Mouse (Mus musculus) kidney, postnatal 0 days (tissue): ENCODE measurements around the gene Emc10. TPM values are rescaled to one million over a fixed set of nuclear protein-coding genes. Genes with fewer than 3 reads are reported as not detected.

Experiments
- ATAC-seq: fragments of 200-750 bp; cut with Nextera tagmentation; replicated peaks from 2 replicates; pipeline ENCODE4 v1.8.0; 2017; ENCODE audit warnings: low read depth, moderate number of reproducible peaks, moderate TSS enrichment, moderate library complexity; ENCODE audit not compliant: low FRiP score
- DNase-seq: peaks from one replicate; pipeline ENCODE4 v3.0.0-alpha.2; 2016; ENCODE audit warnings: low spot score
- H3K27ac ChIP-seq: fragments of 300-500 bp; sonication (generic); 2 replicates; pipeline ENCODE4 v1.5.1; 2014; ENCODE audit warnings: mild to moderate bottlenecking
- H3K27me3 ChIP-seq: fragments of 300-500 bp; sonication (generic); 2 replicates; pipeline ENCODE4 v1.6.1; 2014; ENCODE audit warnings: low read length, mixed read lengths; ENCODE audit not compliant: insufficient read depth
- H3K36me3 ChIP-seq: fragments of 300-500 bp; sonication (generic); 2 replicates; pipeline ENCODE4 v1.6.1; 2014; ENCODE audit warnings: low read length, mixed read lengths; ENCODE audit not compliant: insufficient read depth
- H3K4me1 ChIP-seq: fragments of 300-500 bp; sonication (generic); replicated peaks from 2 replicates; pipeline ENCODE4 v1.6.1; 2014; ENCODE audit warnings: antibody characterized with exemption, low read length, mixed read lengths; ENCODE audit not compliant: insufficient read depth
- H3K4me2 ChIP-seq: fragments of 300-500 bp; sonication (generic); 2 replicates; pipeline ENCODE4 v1.6.1; 2014; ENCODE audit warnings: mild to moderate bottlenecking, low read length, moderate library complexity, mixed read lengths
- H3K4me3 ChIP-seq: fragments of 300-500 bp; sonication (generic); replicated peaks from 2 replicates; pipeline ENCODE4 v1.5.1; 2014; ENCODE audit warnings: low read depth, low read length
- H3K9ac ChIP-seq: fragments of 300-500 bp; sonication (generic); 2 replicates; pipeline ENCODE4 v1.6.1; 2014; ENCODE audit warnings: low read depth, low read length
- H3K9me3 ChIP-seq: fragments of 300-500 bp; sonication (generic); replicated peaks from 2 replicates; pipeline ENCODE4 v1.6.1; 2016; ENCODE audit warnings: low read length, inconsistent platforms, mixed read lengths
- CTCF ChIP-seq: IDR thresholded peaks from 2 replicates; pipeline ENCODE4 v1.5.1; 2016; ENCODE audit warnings: antibody characterized with exemption, low read depth, mild to moderate bottlenecking, moderate library complexity
- WGBS: fragments of 180-500 bp; shearing (Covaris S2); extraction: QIAGEN DNeasy Blood & Tissue Kit; methylation state at CpG from one replicate; pipeline ENCODE4 v1.1.7; 2014; 5-methylcytosine and 5-hydroxymethylcytosine counted together
- polyA plus RNA-seq: library from polyadenylated mRNA; unstranded; fragments of >200 nt; fragmentation: Nextera tagmentation; extraction: Ambion mirVana; gene quantifications from 2 replicates; pipeline ENCODE4 v1.2.1, GENCODE M21; 2015

The Emc10 gene
- polyA plus RNA-seq, 1 experiment from 2014 or later = 136 TPM

- no peak overlapping the region for H3K4me2 ChIP-seq
- no peak for TF ChIP-seq CTCF
These were observed 11.2 kb upstream of the Emc10 start for GRCm38 (mm10) chr7:44507491-44507890.

GRCm38 (mm10) chr7:44501563-44502115 lies 5.3 kb upstream of the Emc10 start:
- Histone ChIP-seq H3K4me3 (no peak overlapping the region), H3K27ac (no peak overlapping the region), H3K9me3 (no peaks in the 10 kb centered on the region), H3K27me3 (no peaks in the 10 kb centered on the region), H3K4me1 (no peaks in the 10 kb centered on the region), H3K4me2 (no peak overlapping the region), H3K36me3 (no peaks in the 10 kb centered on the region), H3K9ac (no peak overlapping the region)
- TF ChIP-seq CTCF = peak; percentile 78
- ATAC-seq (no peak), DNase-seq (peak; percentile 58)
- 32% methylated on average over 5 of the region's 5 CpGs for WGBS

More at GRCm38 (mm10) chr7:44507491-44507890, 11.2 kb upstream of the Emc10 start:
- Histone ChIP-seq H3K9ac (no peak overlapping the region), H3K27ac (no peak overlapping the region), H3K4me3 (no peak overlapping the region), H3K4me1 (no peaks in the 10 kb centered on the region), H3K36me3 (no peaks in the 10 kb centered on the region), H3K9me3 (no peaks in the 10 kb centered on the region), H3K27me3 (no peaks in the 10 kb centered on the region)
- DNase-seq (no peak), ATAC-seq (no peak)

GRCm38 (mm10) chr7:44500046-44500445 lies 3.7 kb upstream of the Emc10 start:
- DNase-seq (no peak), ATAC-seq (no peak)
- H3K36me3 ChIP-seq = no peaks in the 10 kb centered on the region
- no peak overlapping the region for H3K27ac ChIP-seq
- H3K4me2 ChIP-seq = no peak overlapping the region
- TF ChIP-seq CTCF = no peak
- no peaks in the 10 kb centered on the region for H3K27me3 ChIP-seq
- H3K9ac ChIP-seq = no peak overlapping the region
- peaks cover 8% of the 10 kb centered on the region; the same call in 1 of the 2 replicates for H3K4me1 ChIP-seq
- no peak overlapping the region for H3K4me3 ChIP-seq
- WGBS = 48% methylated on average over 20 of the region's 20 CpGs
- no peaks in the 10 kb centered on the region for H3K9me3 ChIP-seq

GRCm38 (mm10) chr7:44498922-44499321 lies 2.6 kb upstream of the Emc10 start:
- TF ChIP-seq CTCF = no peak
- H3K4me2 ChIP-seq = no peak overlapping the region
- no peaks in the 10 kb centered on the region for H3K36me3 ChIP-seq
- 55% methylated on average over 1 of the region's 1 CpGs for WGBS
- no peak for ATAC-seq
- H3K27me3 ChIP-seq = no peaks in the 10 kb centered on the region
- H3K27ac ChIP-seq = no peak overlapping the region
- H3K9me3 ChIP-seq = no peaks in the 10 kb centered on the region
- DNase-seq = no peak
- H3K9ac ChIP-seq = no peak overlapping the region
- H3K4me3 ChIP-seq = no peak overlapping the region
- H3K4me1 ChIP-seq = peaks cover 8% of the 10 kb centered on the region; the same call in 1 of the 2 replicates

- no peaks in the 10 kb centered on the region for H3K27me3 ChIP-seq
- no peak for TF ChIP-seq CTCF
- no peak overlapping the region for H3K9ac ChIP-seq
- H3K4me3 ChIP-seq = no peak overlapping the region
- 86% methylated on average over 10 of the region's 10 CpGs for WGBS
- H3K27ac ChIP-seq = no peak overlapping the region
- no peak for ATAC-seq
- peaks cover 10% of the 10 kb centered on the region; the same call in 1 of the 2 replicates for H3K36me3 ChIP-seq
- H3K4me1 ChIP-seq = peaks cover 8% of the 10 kb centered on the region; the same call in 1 of the 2 replicates
- DNase-seq = no peak
- peak overlapping the region; percentile 92 for H3K4me2 ChIP-seq
- H3K9me3 ChIP-seq = no peaks in the 10 kb centered on the region
These were observed 1.2 kb upstream of the Emc10 start for GRCm38 (mm10) chr7:44497361-44498055.

GRCm38 (mm10) chr7:44496771-44497109 lies 411 bp upstream of the Emc10 start:
- under 1% methylated on average over 26 of the region's 26 CpGs for WGBS
- Histone ChIP-seq H3K4me2 (peak overlapping the region; percentile 92), H3K9ac (peak overlapping the region; percentile 82), H3K27ac (peak overlapping the region; percentile 94), H3K27me3 (no peaks in the 10 kb centered on the region), H3K36me3 (peaks cover 17% of the 10 kb centered on the region), H3K9me3 (no peaks in the 10 kb centered on the region), H3K4me1 (peaks cover 8% of the 10 kb centered on the region; the same call in 1 of the 2 replicates), H3K4me3 (peak overlapping the region; percentile 82)
- DNase-seq = no peak
- ATAC-seq = no peak
- TF ChIP-seq CTCF = peak; percentile 40
